Mouse (Mus musculus): ENCODE results near the gene Lsm11.
"Not testable (repeated sequence)": the region's sequence is repeated elsewhere in the genome, so short reads cannot be mapped to it uniquely, and the experiment has no call there.

- not testable (repeated sequence) for TF ChIP-seq GATA1, TAL1 (IDR thresholded peaks at IDR 0.05; ENCODE audit: low read length)
Observed at GRCm38 (mm10) chr11:45879366-45879765, 65.4 kb downstream of the Lsm11 start.

Measured in erythroblast, embryonic 14.5 days (primary cell).